Mouse (Mus musculus) c-Kit-positive CD71-positive TER-119-negative erythroid progenitor cells, embryonic 14.5 days (primary cell): Measurements from ENCODE around the gene Hist1h2bh.

Source experiments
- DNase-seq: peaks from one replicate; pipeline ENCODE4 v3.0.0-alpha.2; 2013; ENCODE audit warnings: low read depth

The Hist1h2bh gene

DNA sequence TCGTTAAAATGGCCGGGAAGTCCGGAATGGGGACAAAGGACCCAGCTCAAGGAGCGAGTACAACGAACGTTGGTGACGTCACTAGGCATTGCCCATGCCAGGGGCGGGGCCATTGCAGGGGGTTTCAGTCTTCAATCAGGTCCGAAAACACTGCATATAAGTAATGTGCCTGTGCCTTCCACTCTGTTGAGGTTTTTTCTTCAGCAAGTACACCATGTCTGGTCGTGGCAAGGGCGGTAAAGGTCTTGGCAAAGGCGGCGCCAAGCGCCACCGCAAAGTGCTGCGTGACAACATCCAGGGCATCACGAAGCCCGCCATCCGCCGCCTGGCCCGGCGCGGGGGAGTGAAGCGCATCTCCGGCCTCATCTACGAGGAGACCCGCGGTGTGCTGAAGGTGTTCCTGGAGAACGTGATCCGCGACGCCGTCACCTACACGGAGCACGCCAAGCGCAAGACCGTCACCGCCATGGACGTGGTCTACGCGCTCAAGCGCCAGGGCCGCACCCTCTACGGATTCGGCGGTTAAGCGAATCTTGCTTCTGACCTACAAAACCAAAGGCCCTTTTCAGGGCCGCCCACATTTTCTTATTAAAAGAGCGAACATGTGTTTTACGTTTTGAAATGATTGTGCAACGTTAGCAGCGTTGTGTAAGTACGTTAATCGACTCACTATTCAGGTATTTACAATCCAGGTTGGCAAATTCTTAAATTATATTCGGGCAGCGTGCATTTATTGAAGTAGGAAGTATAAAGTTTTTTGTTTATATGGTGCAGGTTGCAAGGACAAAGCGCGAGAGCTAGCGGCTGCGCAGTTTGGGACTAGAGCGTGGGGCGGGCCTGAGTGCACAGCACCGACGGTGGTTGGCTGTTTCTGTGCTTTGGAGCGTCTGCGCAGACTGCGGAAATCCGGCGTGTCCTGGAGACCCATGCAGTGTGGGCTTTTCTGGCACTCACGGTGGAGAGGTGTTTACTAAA is 12.0 kb downstream of the Hist1h2bh start, which contains the start of gene Hist1h4h:
Hist1h4h (plus strand) TSS at position 150 of the 975 bp plus-strand sequence.
- peak; percentile 92 for DNase-seq

DNA sequence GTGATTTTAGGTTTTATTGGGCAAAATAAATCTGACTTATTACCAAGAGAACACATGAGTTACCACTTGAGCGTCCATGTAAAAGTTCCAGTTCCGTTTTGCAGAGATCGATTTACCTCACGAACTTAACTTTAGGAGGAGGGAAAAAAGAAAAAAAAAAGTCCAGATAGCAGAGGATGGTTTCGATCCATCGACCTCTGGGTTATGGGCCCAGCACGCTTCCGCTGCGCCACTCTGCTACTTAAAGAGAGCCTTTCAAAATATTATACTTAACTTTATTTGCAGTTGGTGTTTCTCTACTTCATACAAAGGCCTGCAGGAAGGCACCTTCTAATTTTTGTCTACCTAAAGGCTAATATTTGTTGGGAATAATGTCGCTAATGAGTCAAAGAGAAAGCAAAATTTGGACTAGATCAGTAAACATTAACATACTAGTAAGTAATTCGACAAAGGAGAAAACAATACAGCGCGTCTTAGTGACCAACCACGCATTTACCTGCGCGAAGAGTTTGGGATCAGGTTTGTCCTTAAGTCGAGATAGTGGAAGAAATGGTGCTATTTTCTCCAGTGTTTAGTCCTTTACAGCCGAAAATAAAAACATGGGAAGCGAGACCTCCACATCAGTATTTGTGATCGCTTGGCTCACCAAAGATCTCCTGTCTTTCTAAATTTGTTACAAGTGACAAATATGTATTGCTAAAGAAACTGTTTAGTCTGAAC is 12.9 kb downstream of the Hist1h2bh start:
- no peak for DNase-seq

- no peak for DNase-seq
Observed at GRCm38 (mm10) chr13:23529480-23530165, 13.6 kb downstream of the Hist1h2bh start.

- no peak for DNase-seq
Observed at GRCm38 (mm10) chr13:23529005-23529404, 14.2 kb downstream of the Hist1h2bh start.

GRCm38 (mm10) chr13:23526312-23526711 is 16.9 kb downstream of the Hist1h2bh start:
- no peak for DNase-seq

DNA sequence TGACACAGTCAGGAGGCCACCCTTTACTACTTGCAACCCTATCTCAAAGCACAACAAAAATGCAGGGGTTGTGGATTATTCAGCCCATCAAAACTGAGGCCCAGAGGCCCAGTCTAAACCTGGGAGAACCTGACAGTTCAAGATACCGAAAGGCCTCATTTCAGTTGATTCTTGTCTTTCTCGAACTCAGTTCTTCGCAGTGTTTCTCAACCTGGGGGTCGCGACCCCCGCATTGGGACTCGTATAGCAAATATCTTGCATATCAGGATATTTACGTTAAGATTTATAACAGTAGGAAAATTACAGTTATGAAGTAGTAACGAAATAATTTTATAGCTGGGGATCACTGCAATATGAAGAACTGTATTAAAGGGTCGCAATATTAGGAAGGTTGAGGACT is 17.3 kb downstream of the Hist1h2bh start:
- DNase-seq, result no peak

DNA sequence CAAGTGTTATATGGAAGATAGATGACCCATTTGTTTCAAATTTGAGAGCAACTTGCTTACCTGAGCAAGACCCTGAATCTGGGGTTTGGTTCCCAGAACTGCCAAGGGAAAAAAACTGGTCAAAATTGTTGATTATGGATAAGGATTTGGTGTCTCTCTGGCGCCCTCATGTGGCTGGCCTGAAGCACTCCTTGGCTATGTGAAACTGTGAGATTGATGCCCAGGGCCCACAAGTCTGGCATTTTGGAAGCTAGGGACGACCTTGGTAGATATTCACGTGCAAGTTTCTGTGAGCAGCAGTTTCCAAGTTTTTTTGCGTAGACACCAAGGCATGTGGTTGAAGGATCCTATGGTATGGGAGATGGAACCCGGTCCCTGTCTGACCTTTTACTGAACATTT is 18.5 kb downstream of the Hist1h2bh start:
- DNase-seq, result no peak

- no peak for DNase-seq
Observed at GRCm38 (mm10) chr13:23523976-23524375, 19.2 kb downstream of the Hist1h2bh start.

DNA sequence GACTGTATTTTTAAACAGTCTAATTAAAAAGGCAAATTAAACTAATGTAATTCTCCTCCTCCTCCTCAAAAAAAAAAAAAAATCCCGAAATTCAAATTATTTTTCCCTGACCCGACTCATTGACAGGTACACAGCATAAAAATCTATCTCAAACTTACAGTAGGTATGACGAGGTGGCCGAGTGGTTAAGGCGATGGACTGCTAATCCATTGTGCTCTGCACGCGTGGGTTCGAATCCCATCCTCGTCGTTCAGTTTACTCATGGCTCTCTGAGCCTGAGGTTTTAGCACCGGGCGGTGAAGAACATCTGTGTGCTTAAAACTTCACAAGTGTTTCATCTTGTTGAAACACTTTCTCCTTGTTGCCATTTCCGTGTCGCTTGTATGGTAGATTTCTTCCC is 21.5 kb downstream of the Hist1h2bh start:
- no peak for DNase-seq

GRCm38 (mm10) chr13:23519416-23519815 is 23.8 kb downstream of the Hist1h2bh start:
- no peak for DNase-seq

GRCm38 (mm10) chr13:23518885-23519284 is 24.3 kb downstream of the Hist1h2bh start:
- DNase-seq, result no peak

- DNase-seq, result no peak
Observed at GRCm38 (mm10) chr13:23518295-23518603, 24.9 kb downstream of the Hist1h2bh start.

DNA sequence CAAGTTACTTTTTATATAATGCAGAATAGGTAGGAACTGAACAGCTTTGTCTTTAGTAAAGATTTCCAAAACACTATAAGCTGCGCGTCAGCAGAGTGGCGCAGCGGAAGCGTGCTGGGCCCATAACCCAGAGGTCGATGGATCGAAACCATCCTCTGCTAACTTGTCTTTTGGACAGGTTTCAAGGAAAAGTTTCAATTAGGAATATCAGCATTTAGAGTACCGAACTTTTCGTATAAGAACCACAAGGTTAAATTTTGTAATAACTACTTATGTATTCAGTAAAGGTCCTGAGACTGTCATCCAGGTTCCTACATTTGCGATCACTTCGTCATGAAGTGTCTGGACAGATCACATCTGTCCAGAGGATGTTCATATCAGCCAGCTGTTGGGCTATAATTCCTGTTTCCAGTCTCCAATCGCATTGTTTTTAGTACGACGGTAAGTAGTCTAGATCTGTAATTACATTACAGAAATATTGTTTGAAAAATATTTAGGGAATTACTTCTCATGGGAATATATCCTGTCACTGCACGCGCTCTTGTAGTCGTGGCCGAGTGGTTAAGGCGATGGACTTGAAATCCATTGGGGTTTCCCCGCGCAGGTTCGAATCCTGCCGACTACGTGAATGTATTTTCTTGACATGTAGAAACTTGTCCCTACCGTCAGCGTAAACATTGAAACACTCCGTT is 25.4 kb downstream of the Hist1h2bh start:
- no peak for DNase-seq

DNA sequence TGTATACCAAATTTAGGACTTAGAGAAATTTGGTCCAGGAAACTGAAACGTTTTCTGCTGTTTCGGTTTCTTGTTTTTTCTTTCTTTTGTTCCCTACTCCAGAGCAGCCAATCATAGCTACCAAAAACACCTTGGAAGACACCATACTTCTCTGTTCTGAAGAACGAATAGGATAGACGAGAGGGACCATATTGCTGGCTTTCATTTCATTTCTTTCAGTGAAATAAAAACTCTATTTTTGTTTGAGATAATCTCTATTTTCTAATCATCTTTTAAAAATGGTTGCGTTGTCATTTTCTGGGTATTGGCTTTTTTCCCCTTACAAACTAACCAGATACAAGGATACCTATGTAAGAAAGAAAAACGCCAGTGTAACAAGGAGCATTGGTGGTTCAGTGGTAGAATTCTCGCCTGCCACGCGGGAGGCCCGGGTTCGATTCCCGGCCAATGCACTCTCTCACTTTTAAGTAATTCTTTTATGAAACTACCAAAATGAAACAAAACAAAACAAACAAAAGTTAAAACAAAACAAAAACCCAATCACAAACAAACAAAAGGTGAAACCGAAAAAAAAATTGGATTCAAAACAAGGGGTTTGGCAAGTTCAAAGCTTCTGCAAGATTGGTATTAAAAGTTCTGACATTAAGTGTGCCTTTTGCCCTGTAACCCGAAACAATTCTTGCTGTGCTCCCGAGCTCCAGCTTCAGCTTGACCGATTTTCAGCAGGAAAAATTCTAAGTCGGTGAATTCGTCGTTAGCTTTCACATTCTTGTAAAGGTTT is 26.2 kb downstream of the Hist1h2bh start:
- DNase-seq, result no peak

DNA sequence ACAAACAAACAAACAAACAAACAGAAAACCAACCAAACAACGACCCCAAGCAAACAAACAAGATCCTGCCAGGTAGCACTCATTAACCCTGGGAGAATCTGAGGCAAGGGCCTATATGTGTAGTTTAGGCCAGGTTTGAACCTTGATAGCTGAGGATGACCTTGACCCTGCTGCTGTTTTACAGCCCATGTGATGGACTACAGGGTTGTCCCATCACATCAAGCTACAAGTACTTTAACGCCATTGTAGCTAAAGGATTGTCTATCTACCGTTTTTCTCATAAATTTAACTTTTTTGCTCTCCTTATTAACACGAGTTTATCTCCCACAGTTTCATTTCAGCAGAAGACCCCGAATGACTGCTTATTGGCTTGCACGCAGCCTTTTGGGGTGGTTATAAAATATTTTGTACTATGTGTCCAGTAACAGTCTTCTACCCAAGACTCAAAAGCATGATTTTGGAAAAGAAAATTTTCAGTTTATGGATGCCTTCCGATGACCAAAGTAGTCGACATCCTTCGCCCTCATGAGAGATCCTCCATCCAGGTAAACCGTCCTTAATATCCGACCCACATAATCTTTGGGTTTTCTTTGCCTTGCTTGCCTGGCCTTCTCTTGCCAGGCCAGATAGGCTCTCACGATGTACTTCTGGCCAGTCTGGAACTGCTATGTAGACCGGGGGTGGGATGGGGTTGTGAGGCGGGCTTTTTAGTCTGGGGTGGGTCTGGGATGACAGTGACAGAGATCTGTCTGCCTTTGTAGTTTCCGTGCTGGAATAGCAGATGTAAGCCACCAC is 27.2 kb downstream of the Hist1h2bh start:
- DNase-seq, result no peak

GRCm38 (mm10) chr13:23515281-23515680 is 27.9 kb downstream of the Hist1h2bh start:
- DNase-seq, result no peak

GRCm38 (mm10) chr13:23513517-23513916 is 29.7 kb downstream of the Hist1h2bh start:
- DNase-seq, result no peak

GRCm38 (mm10) chr13:23510127-23510526 is 33.1 kb downstream of the Hist1h2bh start:
- no peak for DNase-seq

GRCm38 (mm10) chr13:23506819-23507515 is 36.2 kb downstream of the Hist1h2bh start:
- no peak for DNase-seq

GRCm38 (mm10) chr13:23506351-23506750 is 36.8 kb downstream of the Hist1h2bh start:
- no peak for DNase-seq
